Mouse (Mus musculus): ENCODE measurements around the gene Prss34.

GRCm38 (mm10) chr17:25256140-25256754 is 41.9 kb upstream of the Prss34 start, which contains the start of gene Baiap3:
- TF ChIP-seq CTCF (IDR thresholded peaks at IDR 0.05; ENCODE audit: control insufficient read depth, insufficient read depth, low read length): no peak
- no peak for TF ChIP-seq POLR2A (IDR thresholded peaks at IDR 0.05; ENCODE audit: borderline replicate concordance, control insufficient read depth, low read depth, low read length)

Data from bone marrow, adult 2 months (tissue).